Mouse (Mus musculus): ENCODE data around the gene Bbip1. TPM values are rescaled to one million over a fixed set of nuclear protein-coding genes. Genes with fewer than 3 reads are reported as not detected.

The Bbip1 gene
- polyA plus RNA-seq, 1 experiment from 2014 or later = 103 TPM

GRCm38 (mm10) chr19:53899941-53900610 is 44.4 kb downstream of the Bbip1 start:
- ATAC-seq (replicated peaks; ENCODE audit: low FRiP score) = no peak
- H3K4me2 ChIP-seq = no peak overlapping the region

GRCm38 (mm10) chr19:53898970-53899900 is 45.2 kb downstream of the Bbip1 start:
- H3K27ac ChIP-seq (ENCODE audit: low read depth, low read length) = no peak overlapping the region
- H3K9ac ChIP-seq (ENCODE audit: low read depth, low read length) = no peak overlapping the region
- H3K4me2 ChIP-seq = no peak overlapping the region
- H3K36me3 ChIP-seq (ENCODE audit: control insufficient read depth, insufficient read depth, low read length) = no peaks in the 10 kb centered on the region
- no peaks in the 10 kb centered on the region for H3K27me3 ChIP-seq (replicated peaks; ENCODE audit: control insufficient read depth, insufficient read depth, low read length)
- H3K4me1 ChIP-seq (replicated peaks; ENCODE audit: control insufficient read depth, insufficient read depth, low read length) = peaks cover 13% of the 10 kb centered on the region
- ATAC-seq (replicated peaks; ENCODE audit: low FRiP score) = no peak
- WGBS = 80% methylated on average over 25 of the region's 25 CpGs
- H3K4me3 ChIP-seq (ENCODE audit: low read depth, low read length) = no peak overlapping the region
- no peaks in the 10 kb centered on the region for H3K9me3 ChIP-seq (ENCODE audit: control insufficient read depth, low read length)
- DNase-seq (ENCODE audit: low spot score) = peak; percentile 23

More at GRCm38 (mm10) chr19:53899941-53900610, 44.4 kb downstream of the Bbip1 start:
- no peaks in the 10 kb centered on the region for H3K27me3 ChIP-seq (replicated peaks; ENCODE audit: control insufficient read depth, insufficient read depth, low read length)
- H3K4me3 ChIP-seq (ENCODE audit: low read depth, low read length) = no peak overlapping the region
- H3K9me3 ChIP-seq (ENCODE audit: control insufficient read depth, low read length) = no peaks in the 10 kb centered on the region
- H3K9ac ChIP-seq (ENCODE audit: low read depth, low read length) = no peak overlapping the region
- no peak overlapping the region for H3K27ac ChIP-seq (ENCODE audit: low read depth, low read length)
- H3K36me3 ChIP-seq (ENCODE audit: control insufficient read depth, insufficient read depth, low read length) = no peaks in the 10 kb centered on the region
- WGBS = 80% methylated on average over 14 of the region's 14 CpGs
- DNase-seq (ENCODE audit: low spot score) = no peak
- peaks cover 13% of the 10 kb centered on the region for H3K4me1 ChIP-seq (replicated peaks; ENCODE audit: control insufficient read depth, insufficient read depth, low read length)

- DNase-seq (ENCODE audit: low spot score) (no peak), ATAC-seq (replicated peaks; ENCODE audit: low FRiP score) (no peak)
- Histone ChIP-seq H3K9me3 (ENCODE audit: control insufficient read depth, low read length) (no peaks in the 10 kb centered on the region), H3K36me3 (ENCODE audit: control insufficient read depth, insufficient read depth, low read length) (no peaks in the 10 kb centered on the region), H3K27ac (ENCODE audit: low read depth, low read length) (no peak overlapping the region), H3K9ac (ENCODE audit: low read depth, low read length) (no peak overlapping the region), H3K4me2 (no peak overlapping the region), H3K27me3 (replicated peaks; ENCODE audit: control insufficient read depth, insufficient read depth, low read length) (no peaks in the 10 kb centered on the region), H3K4me3 (ENCODE audit: low read depth, low read length) (no peak overlapping the region), H3K4me1 (replicated peaks; ENCODE audit: control insufficient read depth, insufficient read depth, low read length) (peaks cover 21% of the 10 kb centered on the region)
- WGBS = 65% methylated on average over 4 of the region's 4 CpGs
Observed at GRCm38 (mm10) chr19:53898498-53898897, 45.9 kb downstream of the Bbip1 start.

GRCm38 (mm10) chr19:53898046-53898445 is 46.4 kb downstream of the Bbip1 start:
- ATAC-seq (replicated peaks; ENCODE audit: low FRiP score) (no peak), DNase-seq (ENCODE audit: low spot score) (no peak)
- 81% methylated on average over 5 of the region's 5 CpGs for WGBS
- Histone ChIP-seq H3K9ac (ENCODE audit: low read depth, low read length) (no peak overlapping the region), H3K9me3 (ENCODE audit: control insufficient read depth, low read length) (no peaks in the 10 kb centered on the region), H3K4me2 (no peak overlapping the region), H3K4me3 (ENCODE audit: low read depth, low read length) (no peak overlapping the region), H3K27ac (ENCODE audit: low read depth, low read length) (no peak overlapping the region), H3K36me3 (ENCODE audit: control insufficient read depth, insufficient read depth, low read length) (no peaks in the 10 kb centered on the region), H3K27me3 (replicated peaks; ENCODE audit: control insufficient read depth, insufficient read depth, low read length) (no peaks in the 10 kb centered on the region), H3K4me1 (replicated peaks; ENCODE audit: control insufficient read depth, insufficient read depth, low read length) (peaks cover 25% of the 10 kb centered on the region)

GRCm38 (mm10) chr19:53894538-53895121 is 49.8 kb downstream of the Bbip1 start:
- Histone ChIP-seq H3K36me3 (ENCODE audit: control insufficient read depth, insufficient read depth, low read length) (no peaks in the 10 kb centered on the region), H3K9ac (ENCODE audit: low read depth, low read length) (no peak overlapping the region), H3K27ac (ENCODE audit: low read depth, low read length) (peak overlapping the region; percentile 40; the same call in 1 of the 2 replicates), H3K27me3 (replicated peaks; ENCODE audit: control insufficient read depth, insufficient read depth, low read length) (no peaks in the 10 kb centered on the region), H3K4me1 (replicated peaks; ENCODE audit: control insufficient read depth, insufficient read depth, low read length) (peaks cover 44% of the 10 kb centered on the region), H3K9me3 (ENCODE audit: control insufficient read depth, low read length) (no peaks in the 10 kb centered on the region), H3K4me2 (no peak overlapping the region), H3K4me3 (ENCODE audit: low read depth, low read length) (no peak overlapping the region)
- no peak for DNase-seq (ENCODE audit: low spot score)
- ATAC-seq (replicated peaks; ENCODE audit: low FRiP score) = peak; percentile 25; the same call in 1 of the 2 replicates
- 67% methylated on average over 12 of the region's 12 CpGs for WGBS

GRCm38 (mm10) chr19:53893711-53894171 is 50.7 kb downstream of the Bbip1 start:
- 0 out of 2 replicates have a peak, but pooled peaks have one; percentile 37 for ATAC-seq (replicated peaks; ENCODE audit: low FRiP score)
- peak overlapping the region; percentile 11; the same call in 1 of the 2 replicates for H3K4me2 ChIP-seq
- WGBS = 51% methylated on average over 3 of the region's 3 CpGs
- H3K4me1 ChIP-seq (replicated peaks; ENCODE audit: control insufficient read depth, insufficient read depth, low read length) = peaks cover 47% of the 10 kb centered on the region
- H3K4me3 ChIP-seq (ENCODE audit: low read depth, low read length) = no peak overlapping the region
- H3K27ac ChIP-seq (ENCODE audit: low read depth, low read length) = 0 out of 2 replicates have a peak overlapping the region, but pooled peaks have one; percentile 8
- H3K9me3 ChIP-seq (ENCODE audit: control insufficient read depth, low read length) = no peaks in the 10 kb centered on the region
- 0 out of 2 replicates have a peak overlapping the region, but pooled peaks have one; percentile 37 for H3K9ac ChIP-seq (ENCODE audit: low read depth, low read length)
- H3K27me3 ChIP-seq (replicated peaks; ENCODE audit: control insufficient read depth, insufficient read depth, low read length) = no peaks in the 10 kb centered on the region
- DNase-seq (ENCODE audit: low spot score) = no peak
- no peaks in the 10 kb centered on the region for H3K36me3 ChIP-seq (ENCODE audit: control insufficient read depth, insufficient read depth, low read length)

GRCm38 (mm10) chr19:53892838-53893359 is 51.5 kb downstream of the Bbip1 start:
- H3K9me3 ChIP-seq (ENCODE audit: control insufficient read depth, low read length) = no peaks in the 10 kb centered on the region
- H3K36me3 ChIP-seq (ENCODE audit: control insufficient read depth, insufficient read depth, low read length) = no peaks in the 10 kb centered on the region
- peaks cover 55% of the 10 kb centered on the region for H3K4me1 ChIP-seq (replicated peaks; ENCODE audit: control insufficient read depth, insufficient read depth, low read length)
- H3K4me2 ChIP-seq = no peak overlapping the region
- DNase-seq (ENCODE audit: low spot score) (no peak), ATAC-seq (replicated peaks; ENCODE audit: low FRiP score) (no peak)
- H3K9ac ChIP-seq (ENCODE audit: low read depth, low read length) = no peak overlapping the region
- no peak overlapping the region; the same call in 1 of the 2 replicates for H3K27ac ChIP-seq (ENCODE audit: low read depth, low read length)
- WGBS = 54% methylated on average over 9 of the region's 9 CpGs
- H3K27me3 ChIP-seq (replicated peaks; ENCODE audit: control insufficient read depth, insufficient read depth, low read length) = no peaks in the 10 kb centered on the region
- H3K4me3 ChIP-seq (ENCODE audit: low read depth, low read length) = no peak overlapping the region

GRCm38 (mm10) chr19:53892061-53892460 is 52.4 kb downstream of the Bbip1 start, which contains the start of gene Pdcd4:
Gene Pdcd4 (plus strand): TSS chr19:53892231.
- DNase-seq (ENCODE audit: low spot score) (no peak), ATAC-seq (replicated peaks; ENCODE audit: low FRiP score) (no peak)
- Histone ChIP-seq H3K9ac (ENCODE audit: low read depth, low read length) (peak within 1 kb of the TSS; percentile 20; the same call in 1 of the 2 replicates), H3K27me3 (replicated peaks; ENCODE audit: control insufficient read depth, insufficient read depth, low read length) (no peaks in the 10 kb centered on the region), H3K36me3 (ENCODE audit: control insufficient read depth, insufficient read depth, low read length) (no peaks in the 10 kb centered on the region), H3K4me3 (ENCODE audit: low read depth, low read length) (no peak within 1 kb of the TSS), H3K9me3 (ENCODE audit: control insufficient read depth, low read length) (no peaks in the 10 kb centered on the region), H3K4me1 (replicated peaks; ENCODE audit: control insufficient read depth, insufficient read depth, low read length) (peaks cover 63% of the 10 kb centered on the region), H3K4me2 (peak within 1 kb of the TSS; percentile 13; the same call in 1 of the 2 replicates), H3K27ac (ENCODE audit: low read depth, low read length) (peak within 1 kb of the TSS; percentile 78)
- 68% methylated on average over 3 of the region's 3 CpGs for WGBS
